Mouse (Mus musculus) liver, embryonic 14.5 days (tissue): ENCODE results near the gene Ak5.

ENCODE experiments used
- CTCF ChIP-seq: IDR thresholded peaks from 2 replicates; pipeline ENCODE4 v1.5.1; 2016; ENCODE audit warnings: antibody characterized with exemption, low read depth, control low read depth
- EP300 ChIP-seq: IDR thresholded peaks from 2 replicates; pipeline ENCODE4 v1.6.1; 2016; ENCODE audit warnings: antibody characterized with exemption, low read depth

DNA sequence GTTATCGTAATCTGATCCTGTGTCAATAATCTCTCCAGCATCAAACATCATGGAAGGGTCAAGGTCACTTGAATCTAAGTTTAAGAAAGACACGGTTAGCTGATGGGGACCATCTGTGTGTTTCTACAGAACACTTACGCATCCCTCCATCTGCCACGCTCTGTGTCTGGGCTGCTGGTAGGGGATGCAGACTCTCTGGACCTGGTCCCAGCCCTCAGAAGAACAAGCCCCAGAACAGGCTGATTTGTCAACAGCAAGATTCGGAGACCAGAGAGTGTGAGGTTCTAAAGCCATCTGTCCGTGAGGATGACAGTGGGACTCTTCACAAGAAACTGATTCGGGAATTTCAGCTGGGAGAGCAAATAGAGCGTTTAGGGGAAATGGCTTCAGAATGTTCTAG, 141.4 kb downstream of the Ak5 start:
- TF ChIP-seq CTCF (no peak), EP300 (no peak)
